Mouse (Mus musculus) CH12.LX (cell line): ENCODE results near the gene Rasgef1c.

Experiments
- CTCF ChIP-seq, 2 experiments: IDR thresholded peaks in 1 of 2; conservative IDR thresholded peaks in 1 of 2; 2 replicates each; pipeline ENCODE4 v1.5.1; 2011 to 2012; ENCODE audit warnings: low read depth in 2 of 2, low read length in 2 of 2, improper control_type of control experiment in 1 of 2, inconsistent platforms in 1 of 2, mild to moderate bottlenecking in 1 of 2, moderate library complexity in 1 of 2
- EP300 ChIP-seq: IDR thresholded peaks from 2 replicates; pipeline ENCODE4 v1.6.1; 2011; ENCODE audit warnings: low read length, improper control_type of control experiment
- GABPA ChIP-seq: IDR thresholded peaks from 2 replicates; pipeline ENCODE4 v1.6.1; 2012; ENCODE audit warnings: low read depth, low read length, improper control_type of control experiment, inconsistent platforms; ENCODE audit not compliant: insufficient replicate concordance
- POLR2A ChIP-seq: IDR thresholded peaks from 2 replicates; pipeline ENCODE4 v1.6.1; 2011; ENCODE audit warnings: low read depth, mild to moderate bottlenecking, improper control_type of control experiment, low read length

DNA sequence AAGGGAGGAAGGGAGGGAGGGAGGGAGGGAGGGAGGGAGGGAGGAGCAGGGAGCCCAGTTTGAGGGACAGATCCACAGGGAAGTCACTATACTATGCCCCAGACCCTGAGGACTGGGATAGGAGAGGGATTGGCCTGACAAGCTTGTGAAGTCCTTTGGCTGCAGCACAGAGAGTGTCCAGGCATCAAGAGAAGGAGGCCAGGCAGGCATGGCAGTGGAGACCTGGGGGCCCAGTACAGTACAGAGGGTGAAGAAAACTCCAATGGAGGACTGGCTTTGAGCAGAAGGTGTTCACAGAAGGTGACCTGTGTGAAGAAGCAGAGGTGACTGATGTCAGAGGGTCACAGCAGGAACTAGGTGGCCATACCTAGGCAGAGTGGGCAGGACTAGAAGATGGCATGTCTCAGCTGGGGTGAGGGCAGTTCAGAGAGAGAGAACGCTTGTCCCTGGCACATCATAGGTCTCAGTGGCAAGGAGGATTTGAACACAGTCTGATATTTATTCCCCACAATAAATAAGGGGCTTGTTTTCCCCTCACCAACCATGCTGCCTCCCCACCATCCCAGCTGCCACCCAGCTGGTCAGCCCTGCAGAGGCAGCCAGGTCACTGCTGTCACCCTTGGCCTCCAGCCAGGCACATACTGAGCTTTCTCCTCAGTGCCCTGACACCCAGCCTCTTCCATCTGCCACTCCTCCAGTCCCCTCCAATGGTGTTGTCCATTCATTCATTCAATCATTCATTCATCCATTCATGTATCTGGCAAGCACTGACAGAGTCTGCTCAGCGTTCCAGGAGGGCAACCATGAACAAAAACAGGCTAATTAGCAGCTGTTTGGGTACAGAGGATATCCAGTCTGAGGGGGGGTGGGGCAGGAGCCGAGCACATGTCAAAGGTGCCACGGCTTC lies 36.9 kb downstream of the Rasgef1c start:
- no peak for TF ChIP-seq POLR2A
- TF ChIP-seq EP300: no peak
- no peak for TF ChIP-seq CTCF (conservative IDR thresholded peaks at IDR 0.05 in 1 of 2, IDR thresholded peaks at IDR 0.05 in 1 of 2; ENCODE audit: low read depth in 2 of 2, low read length in 2 of 2)
- no peak for TF ChIP-seq GABPA
